Mouse (Mus musculus) kidney, embryonic 15.5 days (tissue): Measurements from ENCODE around the gene Atp23. TPM values are rescaled to one million over a fixed set of nuclear protein-coding genes. Genes with fewer than 3 reads are reported as not detected.

Source experiments
- polyA plus RNA-seq: library from polyadenylated mRNA; unstranded; fragments of >200 nt; fragmentation: Nextera tagmentation; extraction: Ambion mirVana; gene quantifications from 2 replicates; pipeline ENCODE4 v1.2.1, GENCODE M21; 2015

Atp23 gene
- polyA plus RNA-seq, 1 experiment from 2014 or later = 19.5 TPM

Other genes with a start within 250 kb of the Atp23 start
- gene Ctdsp2, start 77.4 kb upstream of the Atp23 start, polyA plus RNA-seq = 67.5 and 73.2 TPM in 2 replicates
- 0.10 and 0.36 TPM in 2 replicates for gene Avil, start 99.4 kb upstream of the Atp23 start, polyA plus RNA-seq
- gene Tsfm, start 129.5 kb upstream of the Atp23 start, polyA plus RNA-seq = 96.4 and 99.7 TPM in 2 replicates
- gene Mettl1, start 140.1 kb upstream of the Atp23 start, polyA plus RNA-seq = 59.4 and 67.4 TPM in 2 replicates
- 0.93 and 1.00 TPM in 2 replicates for gene Eef1akmt3, start 140.2 kb upstream of the Atp23 start, polyA plus RNA-seq
- 9.9 and 12.3 TPM in 2 replicates for gene Cyp27b1, start 146.9 kb upstream of the Atp23 start, polyA plus RNA-seq
- 1.1 and 1.4 TPM in 2 replicates for gene March9, start 158.8 kb upstream of the Atp23 start, polyA plus RNA-seq
- gene Cdk4, start 162.2 kb upstream of the Atp23 start, polyA plus RNA-seq = 1,852 and 1,884 TPM in 2 replicates
- 185 and 189 TPM in 2 replicates for gene Tspan31, start 168.9 kb upstream of the Atp23 start, polyA plus RNA-seq
- 0.04 and 0.42 TPM in 2 replicates for gene Agap2, start 173.9 kb upstream of the Atp23 start, polyA plus RNA-seq
- 88.1 and 94.0 TPM in 2 replicates for gene Os9, start 219.8 kb upstream of the Atp23 start, polyA plus RNA-seq